Mouse (Mus musculus): ENCODE data around the gene Inpp5f. TPM values are rescaled to one million over a fixed set of nuclear protein-coding genes. Genes with fewer than 3 reads are reported as not detected.
A peak's percentile ranks its signal among the peaks of the same experiment; 100 is the strongest.

Inpp5f gene
- polyA plus RNA-seq, 1 experiment, result 14.7 TPM

- no peak for TF ChIP-seq POLR2A (IDR thresholded peaks at IDR 0.05; ENCODE audit: borderline replicate concordance, control insufficient read depth, low read depth, low read length)
- TF ChIP-seq CTCF (IDR thresholded peaks at IDR 0.05; ENCODE audit: control insufficient read depth, insufficient read depth, low read length), result no peak
- Histone ChIP-seq H3K4me1 (ENCODE audit: control insufficient read depth, insufficient read depth, low read length) (no peaks in the 10 kb centered on the region; the same call in 1 of the 2 replicates), H3K27ac (ENCODE audit: control insufficient read depth, insufficient read depth, low read depth, low read length, poor library complexity) (no peak overlapping the region), H3K4me3 (replicated peaks; ENCODE audit: control insufficient read depth, low read depth, low read length) (no peak overlapping the region)
- 94% methylated on average over 2 of the region's 2 CpGs for WGBS
Observed at GRCm38 (mm10) chr7:128625382-128625781, 14.3 kb downstream of the Inpp5f start.

DNA sequence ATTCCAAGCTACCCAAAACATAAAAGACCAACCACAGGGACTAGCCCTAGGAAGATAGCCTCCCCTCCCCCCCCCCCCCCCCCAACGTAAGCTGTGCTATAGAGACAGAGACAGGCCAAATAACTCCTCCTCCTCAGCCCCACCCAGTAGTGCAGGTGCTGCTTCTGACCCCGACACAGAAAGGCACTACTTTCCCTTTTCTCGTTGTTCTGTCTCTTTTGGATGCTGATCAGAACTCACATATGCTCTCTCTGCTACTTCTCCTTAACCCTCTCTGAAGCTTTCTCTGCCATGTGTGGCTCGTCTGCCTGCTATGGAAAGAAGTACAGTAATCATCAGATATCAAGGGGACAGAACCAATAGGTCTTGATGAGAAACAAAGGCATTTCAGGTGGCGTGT lies 15.5 kb downstream of the Inpp5f start:
- Histone ChIP-seq H3K4me3 (replicated peaks; ENCODE audit: control insufficient read depth, low read depth, low read length) (no peak overlapping the region), H3K27ac (ENCODE audit: control insufficient read depth, insufficient read depth, low read depth, low read length, poor library complexity) (no peak overlapping the region; the same call in 1 of the 2 replicates), H3K4me1 (ENCODE audit: control insufficient read depth, insufficient read depth, low read length) (no peaks in the 10 kb centered on the region; the same call in 1 of the 2 replicates)
- TF ChIP-seq POLR2A (IDR thresholded peaks at IDR 0.05; ENCODE audit: borderline replicate concordance, control insufficient read depth, low read depth, low read length) (no peak), CTCF (IDR thresholded peaks at IDR 0.05; ENCODE audit: control insufficient read depth, insufficient read depth, low read length) (no peak)
- 54% methylated on average over 5 of the region's 5 CpGs for WGBS

DNA sequence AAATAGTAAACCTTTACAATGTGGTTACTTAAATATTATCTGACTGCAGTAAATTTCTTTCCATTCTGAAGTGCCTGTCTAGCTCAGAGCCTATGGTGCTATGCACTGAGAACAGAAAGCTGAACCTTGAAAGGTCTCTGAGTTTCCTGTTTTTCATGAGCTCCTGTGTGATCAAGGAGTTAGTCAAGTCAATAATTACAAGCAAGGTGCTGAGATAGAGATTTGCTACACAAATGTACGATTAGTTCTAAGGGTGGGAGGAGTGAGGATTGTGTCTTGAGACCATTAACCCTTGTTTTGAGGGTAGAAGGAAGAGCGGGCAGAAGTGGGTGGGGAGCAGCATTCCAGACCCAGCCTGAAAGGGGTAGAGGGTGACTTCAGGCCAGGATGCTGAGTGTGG lies 16.1 kb downstream of the Inpp5f start:
- WGBS, result 65% methylated on average over 2 of the region's 2 CpGs
- Histone ChIP-seq H3K4me3 (replicated peaks; ENCODE audit: control insufficient read depth, low read depth, low read length) (no peak overlapping the region), H3K27ac (ENCODE audit: control insufficient read depth, insufficient read depth, low read depth, low read length, poor library complexity) (no peak overlapping the region; the same call in 1 of the 2 replicates), H3K4me1 (ENCODE audit: control insufficient read depth, insufficient read depth, low read length) (no peaks in the 10 kb centered on the region; the same call in 1 of the 2 replicates)
- TF ChIP-seq POLR2A (IDR thresholded peaks at IDR 0.05; ENCODE audit: borderline replicate concordance, control insufficient read depth, low read depth, low read length) (no peak), CTCF (IDR thresholded peaks at IDR 0.05; ENCODE audit: control insufficient read depth, insufficient read depth, low read length) (no peak)

GRCm38 (mm10) chr7:128627723-128628122 lies 16.6 kb downstream of the Inpp5f start:
- no peak overlapping the region for H3K27ac ChIP-seq (ENCODE audit: control insufficient read depth, insufficient read depth, low read depth, low read length, poor library complexity)
- H3K4me1 ChIP-seq (ENCODE audit: control insufficient read depth, insufficient read depth, low read length), result no peaks in the 10 kb centered on the region; the same call in 1 of the 2 replicates
- WGBS, result 85% methylated on average over 1 of the region's 1 CpGs
- H3K4me3 ChIP-seq (replicated peaks; ENCODE audit: control insufficient read depth, low read depth, low read length), result no peak overlapping the region
- TF ChIP-seq CTCF (IDR thresholded peaks at IDR 0.05; ENCODE audit: control insufficient read depth, insufficient read depth, low read length) (no peak), POLR2A (IDR thresholded peaks at IDR 0.05; ENCODE audit: borderline replicate concordance, control insufficient read depth, low read depth, low read length) (no peak)

GRCm38 (mm10) chr7:128633156-128633555 lies 22.0 kb downstream of the Inpp5f start:
- Histone ChIP-seq H3K4me3 (replicated peaks; ENCODE audit: control insufficient read depth, low read depth, low read length) (no peak overlapping the region), H3K4me1 (ENCODE audit: control insufficient read depth, insufficient read depth, low read length) (no peaks in the 10 kb centered on the region; the same call in 1 of the 2 replicates), H3K27ac (ENCODE audit: control insufficient read depth, insufficient read depth, low read depth, low read length, poor library complexity) (0 out of 2 replicates have a peak overlapping the region, but pooled peaks have one; percentile 15)
- 5% methylated on average over 4 of the region's 4 CpGs for WGBS
- TF ChIP-seq CTCF (IDR thresholded peaks at IDR 0.05; ENCODE audit: control insufficient read depth, insufficient read depth, low read length), result no peak

- Histone ChIP-seq H3K4me3 (replicated peaks; ENCODE audit: control insufficient read depth, low read depth, low read length) (no peak overlapping the region), H3K4me1 (ENCODE audit: control insufficient read depth, insufficient read depth, low read length) (no peaks in the 10 kb centered on the region), H3K27ac (ENCODE audit: control insufficient read depth, insufficient read depth, low read depth, low read length, poor library complexity) (no peak overlapping the region)
- WGBS, result 76% methylated on average over 5 of the region's 5 CpGs
- TF ChIP-seq POLR2A (IDR thresholded peaks at IDR 0.05; ENCODE audit: borderline replicate concordance, control insufficient read depth, low read depth, low read length) (no peak), CTCF (IDR thresholded peaks at IDR 0.05; ENCODE audit: control insufficient read depth, insufficient read depth, low read length) (no peak)
Observed at GRCm38 (mm10) chr7:128639925-128640485, 28.9 kb downstream of the Inpp5f start.

- no peak overlapping the region for H3K4me3 ChIP-seq (replicated peaks; ENCODE audit: control insufficient read depth, low read depth, low read length)
- 84% methylated on average over 7 of the region's 7 CpGs for WGBS
- no peak overlapping the region for H3K27ac ChIP-seq (ENCODE audit: control insufficient read depth, insufficient read depth, low read depth, low read length, poor library complexity)
- TF ChIP-seq POLR2A (IDR thresholded peaks at IDR 0.05; ENCODE audit: borderline replicate concordance, control insufficient read depth, low read depth, low read length) (no peak), CTCF (IDR thresholded peaks at IDR 0.05; ENCODE audit: control insufficient read depth, insufficient read depth, low read length) (no peak)
- H3K4me1 ChIP-seq (ENCODE audit: control insufficient read depth, insufficient read depth, low read length), result no peaks in the 10 kb centered on the region
Observed at GRCm38 (mm10) chr7:128641571-128641970, 30.4 kb downstream of the Inpp5f start.

- Histone ChIP-seq H3K4me1 (ENCODE audit: control insufficient read depth, insufficient read depth, low read length) (no peaks in the 10 kb centered on the region), H3K4me3 (replicated peaks; ENCODE audit: control insufficient read depth, low read depth, low read length) (no peak overlapping the region), H3K27ac (ENCODE audit: control insufficient read depth, insufficient read depth, low read depth, low read length, poor library complexity) (no peak overlapping the region)
- no peak for TF ChIP-seq POLR2A (IDR thresholded peaks at IDR 0.05; ENCODE audit: borderline replicate concordance, control insufficient read depth, low read depth, low read length)
- TF ChIP-seq CTCF (IDR thresholded peaks at IDR 0.05; ENCODE audit: control insufficient read depth, insufficient read depth, low read length), result no peak
- WGBS, result 78% methylated on average over 5 of the region's 5 CpGs
Observed at GRCm38 (mm10) chr7:128642386-128642785, 31.3 kb downstream of the Inpp5f start.

DNA sequence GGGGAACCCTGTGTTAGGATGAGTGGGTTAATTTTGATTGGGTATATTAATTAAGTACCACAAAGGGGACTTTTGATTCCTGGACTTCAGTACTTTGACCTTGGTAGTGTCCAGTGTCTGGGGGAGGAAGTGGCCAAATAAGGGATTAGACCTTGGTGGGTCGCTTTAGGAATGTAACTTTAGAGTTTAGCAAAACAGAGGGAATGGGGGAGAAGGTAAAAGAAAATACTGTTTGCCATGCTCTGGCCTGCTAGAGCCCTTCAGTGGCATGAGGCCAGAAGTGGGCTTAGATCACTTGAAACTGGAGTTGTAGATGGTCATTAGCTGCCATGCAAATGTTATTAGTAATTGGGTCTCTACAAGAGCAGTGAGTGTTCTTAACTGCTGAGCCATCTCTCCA lies 45.8 kb downstream of the Inpp5f start:
- TF ChIP-seq POLR2A (IDR thresholded peaks at IDR 0.05; ENCODE audit: borderline replicate concordance, control insufficient read depth, low read depth, low read length), result no peak
- TF ChIP-seq CTCF (IDR thresholded peaks at IDR 0.05; ENCODE audit: control insufficient read depth, insufficient read depth, low read length), result no peak
- Histone ChIP-seq H3K27ac (ENCODE audit: control insufficient read depth, insufficient read depth, low read depth, low read length, poor library complexity) (no peak overlapping the region), H3K4me1 (ENCODE audit: control insufficient read depth, insufficient read depth, low read length) (no peaks in the 10 kb centered on the region), H3K4me3 (replicated peaks; ENCODE audit: control insufficient read depth, low read depth, low read length) (no peak overlapping the region)
- 94% methylated on average over 1 of the region's 1 CpGs for WGBS

Measured in bone marrow, adult 2 months (tissue).